Mouse (Mus musculus) frontal cortex, postnatal 25 days (tissue): ENCODE measurements around the gene Cdk5rap1.
A peak's percentile ranks its signal among the peaks of the same experiment; 100 is the strongest.
"Not testable (repeated sequence)": the region's sequence is repeated elsewhere in the genome, so short reads cannot be mapped to it uniquely, and the experiment has no call there.

Experiments
- DNase-seq, 2 experiments: peaks; one replicate each; pipeline ENCODE4 v3.0.0; 2022; ENCODE audit warnings: low spot score in 2 of 2

Cdk5rap1 gene

DNA sequence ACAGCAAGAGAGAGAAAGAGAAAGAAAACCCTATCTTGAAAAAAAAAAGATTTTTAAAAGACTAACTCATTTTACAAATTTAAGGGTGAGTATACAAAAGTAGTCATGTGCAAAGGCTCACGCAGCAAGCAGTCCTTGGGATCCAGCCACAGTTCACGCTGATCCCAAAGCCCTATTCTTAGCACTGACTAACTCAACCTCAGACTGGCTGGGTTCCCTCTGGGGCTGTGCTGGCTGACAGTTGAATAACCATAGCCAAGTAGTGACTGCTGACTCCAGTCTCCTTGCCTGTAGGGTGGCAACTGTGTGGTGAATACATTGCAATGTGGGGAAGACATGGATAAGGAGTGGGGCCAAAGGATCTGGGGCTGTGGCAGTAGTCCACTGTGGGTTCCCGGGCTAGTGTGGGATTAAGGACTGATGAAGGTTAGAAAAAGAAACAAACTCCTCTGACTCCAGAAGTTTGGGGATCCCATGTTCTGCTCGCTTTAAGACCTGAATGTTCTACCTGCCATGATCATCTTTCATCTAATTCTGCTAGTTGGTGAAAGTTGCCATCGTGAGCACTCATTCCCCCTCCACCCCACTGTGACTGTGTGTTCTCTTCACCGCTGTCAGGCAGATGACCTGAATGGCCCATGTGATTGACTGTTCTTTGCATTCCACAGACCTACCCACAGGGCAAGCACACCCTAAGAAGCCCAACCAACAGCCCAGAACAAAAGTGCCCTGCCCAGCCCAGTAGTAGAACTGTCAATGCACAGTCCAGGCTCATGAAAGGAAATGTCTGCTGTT lies 2.2 kb upstream of the Cdk5rap1 start:
- no peak for DNase-seq

DNA sequence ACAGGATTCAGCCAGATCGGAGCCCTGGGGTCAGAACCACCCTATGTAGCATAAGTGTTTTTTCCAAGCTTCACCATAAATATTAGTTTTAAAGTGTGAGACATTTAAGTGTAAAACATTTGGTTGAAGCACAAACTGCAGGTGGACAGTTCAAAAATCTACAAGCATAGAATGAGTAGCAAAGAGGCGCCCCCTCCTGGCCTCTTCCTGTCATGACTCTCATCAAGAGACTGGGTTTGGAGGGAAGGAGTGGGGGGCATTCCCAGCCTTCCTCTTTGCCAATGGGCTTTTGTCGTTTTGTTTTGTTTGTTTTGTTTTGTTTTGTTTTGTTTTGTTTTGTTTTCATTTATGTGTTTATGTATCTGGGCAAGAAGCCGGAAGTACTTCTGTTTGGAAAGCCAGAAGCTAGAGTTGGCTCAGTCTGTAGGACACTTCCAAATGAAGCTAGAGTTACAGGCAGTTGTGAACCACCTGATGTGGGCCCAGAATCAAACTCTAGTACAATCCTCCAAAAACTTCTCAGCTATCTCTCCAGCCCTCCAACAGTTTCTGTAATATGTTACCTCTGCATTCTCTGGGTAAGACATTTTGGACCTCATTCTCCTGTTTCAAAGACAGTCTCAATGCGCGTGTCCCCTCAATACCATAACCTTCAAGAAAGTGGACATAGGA lies 1.3 kb upstream of the Cdk5rap1 start:
- peak; percentile 58 to 60 for DNase-seq

DNA sequence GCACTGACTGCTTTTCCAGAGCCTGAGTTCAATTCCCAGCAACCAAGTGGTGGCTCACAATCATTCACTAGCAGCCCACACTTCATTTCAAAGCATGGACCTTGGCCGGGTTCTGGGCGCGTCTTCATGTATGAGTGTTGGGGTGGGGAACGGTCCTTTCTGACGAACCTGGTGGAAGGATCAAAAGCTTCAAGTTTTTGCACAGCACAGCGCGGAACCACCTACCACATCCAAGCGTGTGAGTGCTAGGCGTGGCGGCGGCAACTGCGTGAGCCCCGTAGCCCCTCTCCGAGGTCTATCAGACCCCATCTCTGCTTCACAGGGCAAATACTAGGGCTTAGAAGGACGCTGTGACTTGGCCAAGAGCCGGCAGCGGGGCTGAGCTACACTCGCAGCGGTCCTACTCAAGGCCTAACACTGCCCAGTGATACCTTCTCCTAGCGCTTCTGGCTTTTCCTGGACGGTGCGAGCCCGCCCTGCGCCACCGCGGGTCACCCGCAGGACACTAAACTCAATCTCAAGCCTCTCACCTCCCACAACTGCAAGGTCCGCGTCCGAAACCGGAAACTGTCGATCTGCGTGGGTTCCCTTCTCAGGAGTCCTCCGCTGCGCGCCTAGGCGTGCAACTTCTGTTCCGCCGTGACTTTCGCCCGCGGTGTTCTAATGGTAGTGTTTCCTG lies 520 bp downstream of the Cdk5rap1 start:
- peak; percentile 75 to 83 for DNase-seq

DNA sequence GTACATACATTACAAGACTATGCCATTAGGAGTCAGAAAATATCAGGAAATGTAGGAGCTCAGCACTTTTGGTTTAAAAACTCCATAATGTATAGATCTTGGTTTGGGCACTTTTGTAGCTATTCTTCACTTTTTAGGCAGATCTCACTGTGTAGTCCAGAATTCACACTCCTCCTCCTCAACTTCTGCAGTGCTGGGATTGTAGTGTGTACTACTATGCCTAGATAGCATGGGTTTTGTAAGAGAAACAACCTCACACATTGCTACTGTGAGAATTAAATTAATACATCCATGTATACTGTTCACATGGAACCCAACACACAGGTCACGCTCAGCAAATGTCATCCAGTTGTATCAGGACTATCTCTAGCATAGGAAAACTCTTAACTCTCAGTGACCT lies 5.3 kb downstream of the Cdk5rap1 start:
- DNase-seq, result no peak

DNA sequence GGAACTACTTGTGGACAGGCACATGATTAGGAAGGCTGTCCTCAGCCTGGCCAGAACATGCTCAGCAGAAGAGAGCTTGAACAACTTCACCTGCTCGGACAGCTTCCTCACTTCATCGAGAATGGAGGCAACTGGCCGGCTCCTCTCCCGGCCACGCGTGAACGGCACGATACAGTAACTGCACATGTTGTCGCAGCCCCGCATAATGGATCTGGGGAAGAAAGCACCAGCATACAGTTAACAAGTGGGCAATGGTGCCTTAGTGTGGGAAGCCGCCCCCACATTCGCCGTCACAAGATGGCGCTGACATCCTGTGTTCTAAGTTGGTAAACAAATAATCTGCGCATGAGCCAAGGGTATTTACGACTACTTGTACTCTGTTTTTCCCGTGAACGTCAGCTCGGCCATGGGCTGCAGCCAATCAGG lies 18.8 kb downstream of the Cdk5rap1 start:
- not testable (repeated sequence) for DNase-seq

DNA sequence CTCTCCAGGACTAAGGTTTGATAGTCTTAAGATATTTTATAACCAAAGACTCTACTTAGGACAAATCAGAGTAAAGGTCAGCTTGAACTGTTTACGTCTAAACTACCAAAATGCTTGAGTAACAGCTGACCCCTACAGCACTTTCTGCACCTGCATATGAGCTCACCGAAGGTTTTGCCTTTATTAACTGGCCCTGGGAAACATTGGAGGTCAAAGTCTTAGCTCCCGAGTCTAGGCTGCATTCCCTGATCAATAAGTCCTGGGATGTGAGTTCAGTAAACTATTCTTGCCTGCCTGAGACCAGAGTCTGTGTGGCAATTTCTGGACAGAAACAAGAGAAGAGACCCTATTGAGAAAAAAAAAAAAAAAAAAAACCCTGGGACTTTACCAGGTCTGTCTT lies 24.7 kb downstream of the Cdk5rap1 start:
- DNase-seq, result no peak

DNA sequence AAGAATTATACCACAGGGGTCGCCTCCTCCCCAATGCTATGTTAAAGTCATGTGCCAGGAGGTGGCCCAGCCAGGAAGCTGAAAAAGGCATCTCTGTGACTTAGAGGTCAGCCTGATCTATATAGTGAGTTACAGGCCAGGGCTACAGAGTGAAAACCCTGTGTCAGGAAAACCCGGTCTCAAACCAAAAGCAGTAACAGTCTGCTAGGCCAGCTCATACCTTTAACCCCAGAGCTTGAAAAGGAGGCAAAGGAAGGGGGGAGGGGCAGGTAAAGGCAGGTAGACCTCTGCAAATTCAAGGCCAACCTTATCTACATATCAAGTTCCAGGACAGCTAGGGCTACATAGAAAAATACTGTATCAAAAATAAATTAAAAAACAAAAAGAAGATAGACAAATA lies 33.5 kb downstream of the Cdk5rap1 start:
- DNase-seq, result no peak

DNA sequence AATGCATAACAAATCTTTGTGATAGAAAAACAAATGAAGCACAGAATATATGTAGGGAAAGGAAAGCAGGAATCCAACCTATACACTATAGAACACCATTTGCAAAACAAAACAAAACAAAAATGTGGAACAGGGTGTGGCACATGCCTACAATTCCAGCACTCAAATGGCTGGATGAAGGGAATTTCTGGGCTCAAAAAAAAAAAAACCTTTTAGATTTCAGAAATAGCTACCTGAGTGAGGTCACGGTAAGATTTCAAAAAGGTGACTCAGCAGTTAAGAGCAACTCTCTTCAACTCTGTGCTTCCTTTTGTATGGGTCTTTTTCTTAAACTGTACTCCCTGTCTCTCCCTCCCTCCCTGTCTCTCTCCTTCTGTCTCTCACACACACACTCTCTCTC lies 34.6 kb downstream of the Cdk5rap1 start:
- no peak for DNase-seq

DNA sequence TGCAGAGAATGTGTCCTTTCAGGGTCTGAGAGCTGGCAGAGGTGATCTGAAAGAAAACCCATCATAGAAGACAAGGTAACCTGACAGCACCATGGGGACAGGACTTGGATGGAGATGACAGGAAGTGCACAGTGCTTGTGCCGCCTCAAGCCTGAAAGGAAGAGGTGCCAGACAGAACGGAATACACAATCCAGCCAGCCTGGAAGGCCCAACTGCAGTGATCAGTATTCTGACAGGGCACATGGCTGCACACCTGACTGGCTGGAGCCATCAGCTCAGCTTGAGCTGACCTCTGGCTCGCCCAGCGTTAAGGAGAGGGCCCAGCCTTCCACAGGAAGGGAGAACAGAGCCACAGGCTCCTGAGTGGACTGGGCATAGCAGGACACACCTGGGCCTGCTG lies 37.2 kb downstream of the Cdk5rap1 start:
- no peak for DNase-seq

DNA sequence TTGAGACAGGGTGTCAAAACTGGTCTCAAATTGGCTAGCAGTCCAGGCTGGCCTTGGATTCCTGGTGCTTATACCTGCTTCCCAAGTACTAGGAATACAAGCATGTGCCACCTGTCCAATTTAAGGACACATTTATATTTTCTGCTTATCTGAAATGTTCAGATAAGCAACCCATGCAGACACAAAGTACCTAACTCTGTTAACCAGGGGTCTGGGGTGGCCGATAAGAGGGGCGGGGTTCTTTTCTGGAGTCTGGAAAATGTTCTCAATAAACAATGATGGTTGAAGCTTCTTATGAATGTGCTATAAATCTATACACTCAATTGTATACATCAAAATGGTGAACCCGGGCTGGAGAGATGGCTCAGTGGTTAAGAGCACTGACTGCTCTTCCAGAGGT lies 46.0 kb downstream of the Cdk5rap1 start:
- no peak for DNase-seq

DNA sequence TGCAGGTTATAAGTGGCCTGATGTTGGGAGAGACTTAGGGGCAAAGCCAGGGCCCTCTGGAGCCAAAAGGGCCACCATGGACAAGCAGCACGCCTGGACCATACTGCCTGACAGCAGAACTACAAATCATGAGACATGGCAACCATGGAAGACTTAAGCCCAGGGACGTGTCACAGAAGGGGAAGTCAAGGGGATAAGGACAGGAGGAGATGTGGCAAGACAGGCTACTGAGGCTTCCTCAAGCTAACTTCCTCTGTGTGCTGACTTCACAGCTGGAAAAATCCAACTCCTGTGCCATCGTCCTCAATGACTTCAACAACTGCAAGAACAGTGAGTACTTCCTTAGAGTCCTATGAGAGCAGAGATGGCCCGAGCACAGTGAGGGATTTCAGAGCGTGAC lies 59.0 kb downstream of the Cdk5rap1 start:
- not testable (repeated sequence) for DNase-seq

DNA sequence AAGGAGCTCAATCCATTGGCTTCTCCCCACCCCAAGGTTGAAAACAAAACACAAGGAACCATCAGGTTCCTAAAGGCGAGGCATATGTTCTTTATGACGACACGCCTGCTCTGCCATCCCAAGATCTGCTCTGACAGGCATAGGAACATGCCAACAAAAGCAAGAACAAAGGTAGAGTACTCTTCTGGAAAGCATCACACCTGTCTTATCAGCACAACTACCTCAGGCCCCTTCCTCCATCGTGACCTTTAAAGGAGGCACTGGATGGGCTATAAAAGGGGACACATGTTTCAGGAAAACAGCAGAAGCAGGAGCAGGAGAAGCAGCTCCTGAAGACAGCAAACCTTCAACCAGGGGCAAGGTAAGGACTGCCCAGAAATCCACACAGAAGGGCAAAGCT lies 65.9 kb downstream of the Cdk5rap1 start, which contains the start of gene Bpifb9b:
TSS of gene Bpifb9b (plus strand) at position 301 of the 400 bp plus-strand sequence.
- not testable (repeated sequence) for DNase-seq

DNA sequence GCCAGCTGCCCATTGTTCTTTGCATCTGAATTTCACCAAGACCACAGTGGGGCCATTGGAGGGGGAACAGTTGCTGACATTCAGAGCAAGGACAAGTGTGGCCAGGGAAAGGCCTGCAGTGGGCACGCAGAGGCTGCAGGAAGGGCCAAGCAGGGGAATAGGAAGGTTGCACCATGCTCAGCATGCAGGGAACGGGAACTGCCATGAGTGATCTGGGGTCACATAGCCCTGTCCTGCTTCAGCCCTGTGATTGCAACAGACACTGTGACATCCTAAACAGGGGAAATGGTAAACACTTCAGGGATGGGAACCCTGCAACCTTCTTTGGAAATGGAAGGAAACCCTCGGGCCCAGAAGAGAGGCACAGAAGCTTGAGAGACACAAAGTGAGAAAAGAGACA lies 68.2 kb downstream of the Cdk5rap1 start:
- DNase-seq, result not testable (repeated sequence)

DNA sequence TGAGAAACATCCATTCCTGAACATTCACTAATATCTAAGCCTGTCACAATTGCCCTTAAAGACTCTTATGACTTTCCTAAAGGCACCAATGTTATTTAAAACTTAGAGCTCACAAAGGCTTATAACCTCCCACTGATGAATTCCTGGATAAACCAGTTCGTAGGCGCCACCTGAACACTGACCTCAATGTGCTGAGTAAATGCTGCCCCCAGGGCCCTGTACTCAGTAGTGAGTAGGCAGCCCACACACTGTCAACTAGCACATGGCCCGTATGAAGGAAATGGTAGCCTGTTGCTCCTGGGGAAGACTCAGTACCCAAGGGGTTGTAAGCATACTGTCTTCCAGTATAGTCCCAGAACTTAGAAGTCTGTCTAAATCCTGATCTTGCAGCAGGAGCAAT lies 71.0 kb downstream of the Cdk5rap1 start:
- DNase-seq, result no peak

DNA sequence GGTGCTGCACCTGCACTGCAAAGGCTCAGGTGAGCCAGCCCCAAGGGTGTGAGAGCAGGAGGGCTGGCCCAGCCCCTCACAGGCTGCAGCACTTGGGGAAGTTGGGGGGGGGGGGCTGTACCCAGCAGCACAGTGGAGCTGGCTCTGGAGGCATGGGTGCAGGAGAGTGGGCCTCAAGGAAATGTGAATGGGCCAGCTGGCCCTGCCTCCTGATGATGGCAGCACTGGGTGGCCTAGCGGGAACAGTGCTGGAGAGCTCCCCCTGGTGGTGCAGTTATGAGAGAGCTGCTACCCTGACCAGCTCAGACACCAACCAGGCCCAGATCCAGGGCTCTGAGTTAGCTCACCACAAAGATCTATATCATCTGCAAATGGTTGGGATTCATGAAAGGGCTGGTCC lies 72.3 kb downstream of the Cdk5rap1 start:
- peak; percentile 17 to 19 for DNase-seq

DNA sequence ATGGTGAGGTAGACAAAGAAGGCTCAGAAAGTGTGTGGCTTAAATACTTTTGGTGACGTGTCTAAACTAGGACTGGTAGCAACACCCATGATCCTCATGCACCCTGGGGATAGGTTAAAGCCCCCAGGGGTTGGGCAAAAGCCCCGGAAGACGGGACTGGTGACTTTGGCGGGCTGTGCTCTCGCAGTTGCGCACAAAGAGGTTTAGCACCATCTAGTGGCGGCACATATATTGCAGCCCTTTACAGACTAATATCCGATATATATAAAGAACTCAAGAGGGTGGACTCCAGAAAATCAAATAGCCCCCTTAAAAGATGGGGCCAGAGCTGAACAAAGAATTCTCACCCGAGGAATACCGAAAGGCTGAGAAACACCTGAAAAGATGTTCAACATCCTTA lies 78.1 kb downstream of the Cdk5rap1 start:
- DNase-seq, result peak; percentile 17 to 33

DNA sequence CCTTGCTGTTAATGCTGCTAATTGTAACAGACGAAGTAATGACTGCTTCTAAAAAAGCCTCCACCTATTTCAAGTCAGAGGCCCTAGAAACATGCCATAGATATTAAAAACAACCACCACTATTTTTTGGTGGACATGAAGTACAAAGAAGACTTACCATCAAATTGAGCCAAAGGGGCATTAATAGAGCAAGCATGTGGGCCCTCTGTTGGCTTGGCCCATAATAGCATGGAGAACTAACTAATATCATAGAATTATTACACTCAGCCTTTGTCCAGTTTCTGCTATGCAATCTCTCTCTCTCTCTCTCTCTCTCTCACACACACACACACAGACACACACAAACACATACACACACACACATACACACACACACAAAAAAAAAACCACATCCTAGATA lies 80.0 kb downstream of the Cdk5rap1 start:
- DNase-seq, result no peak

DNA sequence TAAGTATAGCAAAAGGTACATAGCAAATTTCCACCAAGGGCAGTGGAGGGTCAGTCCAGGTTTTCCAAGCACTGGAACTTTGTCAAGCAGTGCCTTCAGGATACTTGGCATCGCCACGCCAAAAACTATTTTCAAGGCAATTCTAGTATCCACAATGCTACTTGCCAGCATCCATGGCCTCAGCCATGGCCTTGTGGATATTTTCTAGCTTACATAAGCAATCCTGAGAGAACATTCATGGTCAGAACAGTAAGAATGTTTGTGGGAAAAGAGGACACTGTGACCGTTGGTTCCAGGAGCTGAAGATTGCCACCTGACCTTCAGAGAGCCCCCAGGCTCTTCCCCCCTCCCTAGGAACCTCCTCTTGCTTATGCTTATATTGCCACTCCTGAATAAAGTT lies 80.9 kb downstream of the Cdk5rap1 start:
- not testable (repeated sequence) for DNase-seq
